Mouse (Mus musculus) monocyte, adult 59 days (primary cell): ENCODE data around the gene Rnaseh1. TPM values are rescaled to one million over a fixed set of nuclear protein-coding genes. Genes with fewer than 3 reads are reported as not detected.

Experiments used
- total RNA-seq, 2 experiments: library from RNA; stranded (reverse); gene quantifications; one replicate each; pipeline ENCODE4 v1.2.4; 2023

The Rnaseh1 gene
- 10 to 100 TPM; 16.8 to 19.8 TPM for total RNA-seq

DNA sequence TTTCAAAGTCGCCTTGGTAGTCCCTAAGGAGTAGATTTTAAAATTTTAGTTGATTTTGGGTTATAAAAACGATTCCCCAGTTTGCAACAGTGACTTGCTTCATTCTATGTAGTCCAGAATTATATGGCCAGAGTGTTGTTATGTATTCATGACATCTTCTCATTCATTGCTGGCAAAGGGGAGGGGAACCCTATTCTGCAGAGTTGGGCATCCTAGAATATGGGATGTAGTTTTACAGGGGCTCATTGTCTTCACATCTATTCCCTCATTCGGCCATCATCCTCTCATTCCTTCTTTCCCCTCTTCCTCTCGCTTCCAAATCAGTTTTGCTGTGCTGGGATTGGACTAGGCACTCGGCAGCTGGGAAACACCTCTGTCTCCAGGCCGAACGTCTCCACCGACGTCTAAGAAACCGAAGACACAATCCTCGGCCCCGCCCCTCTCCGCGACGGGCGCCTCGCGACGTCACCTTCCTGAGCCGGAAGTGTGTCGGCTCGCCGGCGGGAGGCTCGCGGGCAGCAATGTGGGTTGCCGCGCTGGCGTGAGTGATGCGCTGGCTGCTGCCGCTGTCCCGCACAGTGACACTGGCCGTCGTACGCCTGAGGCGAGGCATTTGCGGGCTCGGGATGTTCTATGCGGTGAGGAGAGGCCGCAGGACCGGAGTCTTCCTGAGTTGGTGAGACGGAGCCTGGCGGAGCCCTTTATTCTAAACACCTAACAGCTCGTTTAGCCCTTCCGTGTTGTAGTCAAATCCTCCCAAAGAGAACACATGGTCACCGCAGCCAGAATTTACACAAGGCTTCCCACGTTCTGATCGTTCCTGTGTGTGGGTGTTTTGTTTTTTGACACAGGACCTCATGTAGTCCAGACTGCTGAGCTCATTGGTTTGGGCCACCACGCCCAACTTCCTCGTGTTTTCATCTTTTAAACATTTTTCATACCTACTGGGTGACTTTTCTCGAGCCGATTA lies at the start of gene Rnaseh1:
Rnaseh1 (plus strand) TSS at position 462 of the 970 bp plus-strand sequence.

DNA sequence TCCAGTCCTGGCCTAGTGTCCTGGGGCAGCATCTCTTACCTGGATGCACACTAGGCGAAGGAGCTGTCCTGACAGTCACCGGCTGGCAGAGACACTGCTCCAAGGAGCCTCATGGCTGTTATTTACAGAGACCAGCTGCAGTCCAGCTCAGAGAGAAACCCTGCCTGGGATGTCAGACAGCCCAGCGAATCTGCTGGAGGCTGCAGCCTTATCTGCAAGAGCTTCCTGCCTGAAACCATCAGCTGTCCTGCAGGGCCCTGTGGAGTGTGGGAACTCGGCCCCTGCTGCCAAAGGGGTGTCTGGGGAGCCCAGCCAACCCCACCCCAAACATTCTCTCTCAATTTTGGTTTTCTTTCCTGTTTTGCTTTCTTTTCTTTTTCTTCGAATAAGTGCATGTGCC lies 26.2 kb upstream of the Rnaseh1 start, which contains the start of gene Colec11:
Colec11 (minus strand) TSS at position 183 of the 400 bp plus-strand sequence.

GRCm38 (mm10) chr12:28635535-28636476 lies 13.6 kb upstream of the Rnaseh1 start, which contains the start of gene Rps7:
TSS of gene Rps7 (minus strand) at chr12:28635953.

GRCm38 (mm10) chr12:28675121-28675924 lies 25.9 kb downstream of the Rnaseh1 start, which contains the start of gene Adi1:
TSS of gene Adi1 (plus strand) at chr12:28675231.

Other genes starting within 250 kb of the Rnaseh1 start
- gene Dcdc2c, start 97.2 kb upstream of the Rnaseh1 start, total RNA-seq, result under 1 TPM; 0.34 to 0.36 TPM
- gene Allc, start 67.1 kb upstream of the Rnaseh1 start, total RNA-seq, result not detected
- gene Colec11, start 26.2 kb upstream of the Rnaseh1 start, total RNA-seq, result under 1 TPM in 1 of 2 experiments, not detected in 1; 0.45 TPM
- 100 to 1,000 TPM; 515 to 595 TPM for gene Rps7, start 13.6 kb upstream of the Rnaseh1 start, total RNA-seq
- 10 to 100 TPM; 16.5 to 17.7 TPM for gene Adi1, start 25.6 kb downstream of the Rnaseh1 start, total RNA-seq
- 10 to 100 TPM; 38.5 to 39.1 TPM for gene Trappc12, start 100.9 kb downstream of the Rnaseh1 start, total RNA-seq
- 10 to 100 TPM; 20.8 to 37.2 TPM for gene Eipr1, start 102.2 kb downstream of the Rnaseh1 start, total RNA-seq